Mouse (Mus musculus) hindbrain, embryonic 14.5 days (tissue): ENCODE data around the gene Rad9a. TPM values are rescaled to one million over a fixed set of nuclear protein-coding genes. Genes with fewer than 3 reads are reported as not detected.

Experiments
- ATAC-seq: fragments of 200-750 bp; cut with Nextera tagmentation; 2 replicates; pipeline ENCODE4 v1.8.0; 2017; ENCODE audit warnings: moderate number of reproducible peaks, mild to moderate bottlenecking, moderate TSS enrichment, moderate library complexity; ENCODE audit not compliant: low FRiP score
- DNase-seq: peaks from one replicate; pipeline ENCODE4 v3.0.0-alpha.2; 2015; ENCODE audit warnings: low spot score
- H3K27ac ChIP-seq: fragments of 300-500 bp; sonication (generic); 2 replicates; pipeline ENCODE4 v1.5.1; 2014; ENCODE audit warnings: mild to moderate bottlenecking, moderate library complexity
- H3K27me3 ChIP-seq: fragments of 300-500 bp; sonication (generic); 2 replicates; pipeline ENCODE4 v1.6.1; 2014; ENCODE audit warnings: mild to moderate bottlenecking, low read length, mixed read lengths; ENCODE audit not compliant: control insufficient read depth, insufficient read depth
- H3K36me3 ChIP-seq: fragments of 300-500 bp; sonication (generic); replicated peaks from 2 replicates; pipeline ENCODE4 v1.6.1; 2014; ENCODE audit not compliant: control insufficient read depth, insufficient read depth
- H3K4me1 ChIP-seq: fragments of 300-500 bp; sonication (generic); replicated peaks from 2 replicates; pipeline ENCODE4 v1.6.1; 2014; ENCODE audit warnings: antibody characterized with exemption, low read length, mixed read lengths; ENCODE audit not compliant: control insufficient read depth, insufficient read depth
- H3K4me2 ChIP-seq: fragments of 300-500 bp; sonication (generic); replicated peaks from 2 replicates; pipeline ENCODE4 v1.6.1; 2014; ENCODE audit warnings: mild to moderate bottlenecking, moderate library complexity
- H3K4me3 ChIP-seq: fragments of 300-500 bp; sonication (generic); replicated peaks from 2 replicates; pipeline ENCODE4 v1.5.1; 2014; ENCODE audit warnings: mild to moderate bottlenecking, low read length
- H3K9ac ChIP-seq: fragments of 300-500 bp; sonication (generic); 2 replicates; pipeline ENCODE4 v1.6.1; 2014
- H3K9me3 ChIP-seq: fragments of 300-500 bp; sonication (generic); 2 replicates; pipeline ENCODE4 v1.6.1; 2016; ENCODE audit warnings: low read length; ENCODE audit not compliant: control insufficient read depth
- WGBS: fragments of 180-500 bp; shearing (Covaris S2); extraction: QIAGEN DNeasy Blood & Tissue Kit; methylation state at CpG from one replicate; pipeline ENCODE4 v1.1.7; 2014; 5-methylcytosine and 5-hydroxymethylcytosine counted together
- microRNA-seq: library from miRNA; unstranded; fragments of <30 nt; microRNA quantifications from one replicate; pipeline ENCODE4, GENCODE M21; 2016
- polyA plus RNA-seq: library from polyadenylated mRNA; unstranded; fragments of >200 nt; fragmentation: Nextera tagmentation; extraction: Ambion mirVana; gene quantifications from 2 replicates; pipeline ENCODE4 v1.2.1, GENCODE M21; 2014

The Rad9a gene
- polyA plus RNA-seq, 1 experiment from 2014 or later, result 19.4 TPM

- peak; percentile 19 for ATAC-seq
- peak overlapping the region; percentile 75 for H3K4me2 ChIP-seq
- H3K4me1 ChIP-seq, result peaks cover 14% of the 10 kb centered on the region
- H3K36me3 ChIP-seq, result peaks cover 20% of the 10 kb centered on the region
- H3K9ac ChIP-seq, result peak overlapping the region; percentile 87
- H3K4me3 ChIP-seq, result peak overlapping the region; percentile 80
- 33% methylated on average over 9 of the region's 9 CpGs for WGBS
- H3K9me3 ChIP-seq, result no peaks in the 10 kb centered on the region
- peak overlapping the region; percentile 61; the same call in 1 of the 2 replicates for H3K27ac ChIP-seq
- H3K27me3 ChIP-seq, result no peaks in the 10 kb centered on the region
- no peak for DNase-seq
Observed at GRCm38 (mm10) chr19:4147782-4148490, 53.5 kb downstream of the Rad9a start.

GRCm38 (mm10) chr19:4147022-4147405 is 54.4 kb downstream of the Rad9a start:
- Histone ChIP-seq H3K36me3 (peaks cover 11% of the 10 kb centered on the region), H3K27ac (no peak overlapping the region), H3K4me1 (peaks cover 14% of the 10 kb centered on the region), H3K9me3 (no peaks in the 10 kb centered on the region), H3K27me3 (no peaks in the 10 kb centered on the region), H3K4me2 (no peak overlapping the region), H3K4me3 (no peak overlapping the region), H3K9ac (no peak overlapping the region)
- 50% methylated on average over 3 of the region's 3 CpGs for WGBS
- no peak for DNase-seq
- no peak for ATAC-seq

- Histone ChIP-seq H3K4me1 (peaks cover 14% of the 10 kb centered on the region), H3K36me3 (peaks cover 8% of the 10 kb centered on the region), H3K27me3 (no peaks in the 10 kb centered on the region), H3K4me3 (no peak overlapping the region), H3K9me3 (no peaks in the 10 kb centered on the region), H3K27ac (no peak overlapping the region), H3K9ac (no peak overlapping the region), H3K4me2 (no peak overlapping the region)
- ATAC-seq (no peak), DNase-seq (no peak)
- 65% methylated on average over 12 of the region's 12 CpGs for WGBS
Observed at GRCm38 (mm10) chr19:4146366-4147021, 55.0 kb downstream of the Rad9a start.

GRCm38 (mm10) chr19:4145936-4146335 is 55.5 kb downstream of the Rad9a start:
- no peak overlapping the region for H3K9ac ChIP-seq
- no peak for ATAC-seq
- H3K27me3 ChIP-seq, result no peaks in the 10 kb centered on the region
- H3K4me1 ChIP-seq, result peaks cover 14% of the 10 kb centered on the region
- no peak for DNase-seq
- H3K9me3 ChIP-seq, result no peaks in the 10 kb centered on the region
- H3K4me3 ChIP-seq, result no peak overlapping the region
- peaks cover 2% of the 10 kb centered on the region for H3K36me3 ChIP-seq
- no peak overlapping the region for H3K27ac ChIP-seq
- H3K4me2 ChIP-seq, result no peak overlapping the region
- WGBS, result 89% methylated on average over 5 of the region's 5 CpGs

Small RNA genes lying within 50 kb of the gene (microRNA-seq; reads per million reads assigned to microRNA genes)
- not detected for gene Gm26115

Other genes with a start within 250 kb of the Rad9a start
- gene Aldh3b3, start 243.0 kb downstream of the Rad9a start, polyA plus RNA-seq, result not detected in 2 replicates
- 0.13 and 0.32 TPM in 2 replicates for gene Aldh3b2, start 229.3 kb downstream of the Rad9a start, polyA plus RNA-seq
- 2.1 and 3.6 TPM in 2 replicates for gene Acy3, start 215.1 kb downstream of the Rad9a start, polyA plus RNA-seq
- gene Tbx10, start 208.9 kb downstream of the Rad9a start, polyA plus RNA-seq, result 0.46 TPM in 2 replicates
- 23.5 TPM in 2 replicates for gene Nudt8, start 201.1 kb downstream of the Rad9a start, polyA plus RNA-seq
- gene Gm49405, start 201.0 kb downstream of the Rad9a start, polyA plus RNA-seq, result 2.7 and 3.4 TPM in 2 replicates
- 4.1 and 5.0 TPM in 2 replicates for gene Doc2g, start 198.3 kb downstream of the Rad9a start, polyA plus RNA-seq
- 242 and 259 TPM in 2 replicates for gene Ndufv1, start 188.9 kb downstream of the Rad9a start, polyA plus RNA-seq
- 477 and 497 TPM in 2 replicates for gene Gstp1, start 163.7 kb downstream of the Rad9a start, polyA plus RNA-seq
- 1.7 TPM in 1 of 2 replicates, not detected in the other for gene Gstp2, start 155.6 kb downstream of the Rad9a start, polyA plus RNA-seq
- gene Gstp3, start 142.1 kb downstream of the Rad9a start, polyA plus RNA-seq, result not detected in 2 replicates
- gene Cabp2, start 120.1 kb downstream of the Rad9a start, polyA plus RNA-seq, result not detected in 2 replicates
- 79.2 and 82.1 TPM in 2 replicates for gene Cdk2ap2, start 104.5 kb downstream of the Rad9a start, polyA plus RNA-seq
- 70.0 and 74.7 TPM in 2 replicates for gene Pitpnm1, start 101.7 kb downstream of the Rad9a start, polyA plus RNA-seq
- 93.8 and 99.7 TPM in 2 replicates for gene Aip, start 75.8 kb downstream of the Rad9a start, polyA plus RNA-seq
- gene Gpr152, start 61.9 kb downstream of the Rad9a start, polyA plus RNA-seq, result not detected in 2 replicates
- gene Cabp4, start 57.6 kb downstream of the Rad9a start, polyA plus RNA-seq, result 0.11 and 0.26 TPM in 2 replicates
- 102 TPM in 2 replicates for gene Coro1b, start 53.0 kb downstream of the Rad9a start, polyA plus RNA-seq
- gene Ptprcap, start 48.1 kb downstream of the Rad9a start, polyA plus RNA-seq, result 0.44 and 0.68 TPM in 2 replicates
- gene Rps6kb2, start 38.3 kb downstream of the Rad9a start, polyA plus RNA-seq, result 35.8 and 39.7 TPM in 2 replicates
- gene Carns1, start 26.2 kb downstream of the Rad9a start, polyA plus RNA-seq, result 5.3 and 6.0 TPM in 2 replicates
- gene Tbc1d10c, start 10.4 kb downstream of the Rad9a start, polyA plus RNA-seq, result 0.43 and 0.68 TPM in 2 replicates
- gene Ppp1ca, start 9.6 kb downstream of the Rad9a start, polyA plus RNA-seq, result 581 and 604 TPM in 2 replicates
- 0.51 and 0.53 TPM in 2 replicates for gene Clcf1, start 12.6 kb upstream of the Rad9a start, polyA plus RNA-seq
- not detected in 2 replicates for gene AC109138.7, start 12.7 kb upstream of the Rad9a start, polyA plus RNA-seq
- gene Pold4, start 30.2 kb upstream of the Rad9a start, polyA plus RNA-seq, result 18.8 and 20.4 TPM in 2 replicates
- 12.9 and 13.4 TPM in 2 replicates for gene Ssh3, start 67.5 kb upstream of the Rad9a start, polyA plus RNA-seq
- gene Ankrd13d, start 81.5 kb upstream of the Rad9a start, polyA plus RNA-seq, result 50.7 and 56.6 TPM in 2 replicates
- gene Grk2, start 104.6 kb upstream of the Rad9a start, polyA plus RNA-seq, result 29.2 and 30.4 TPM in 2 replicates
- gene Kdm2a, start 196.6 kb upstream of the Rad9a start, polyA plus RNA-seq, result 37.3 and 40.7 TPM in 2 replicates
- 5.8 and 7.2 TPM in 2 replicates for gene Rhod, start 237.8 kb upstream of the Rad9a start, polyA plus RNA-seq